Mouse (Mus musculus) hematopoietic stem cell, adult 5-6 weeks (primary cell): ENCODE data around the gene Ltf. TPM values are rescaled to one million over a fixed set of nuclear protein-coding genes. Genes with fewer than 3 reads are reported as not detected.

Source experiments
- ATAC-seq, 2 experiments: fragments of 125-278 bp in 1 of 2; replicated peaks in 1 of 2; 2 replicates each; pipeline ENCODE4 v1.8.0; 2016 to 2017; ENCODE audit warnings: inconsistent platforms in 2 of 2, mild to moderate bottlenecking in 2 of 2, moderate number of reproducible peaks in 2 of 2, low read depth in 1 of 2, moderate TSS enrichment in 1 of 2; ENCODE audit not compliant: low FRiP score in 2 of 2, poor library complexity in 2 of 2, severe bottlenecking in 2 of 2, insufficient read depth in 1 of 2, low TSS enrichment in 1 of 2
- total RNA-seq: library from RNA; stranded (forward); fragments of 172-1452, 232-1000 nt; gene quantifications from 2 replicates; pipeline ENCODE4 v1.2.3, GENCODE M21; 2017

The Ltf gene
- total RNA-seq = 273 and 662 TPM in 2 replicates

- ATAC-seq = peak; percentile 47 to 74; a peak in 3 of 4 replicates
Observed at GRCm38 (mm10) chr9:111019022-111019421, at the start of gene Ltf. Gene Ltf, plus strand, starts transcription at chr9:111019271.

GRCm38 (mm10) chr9:110979411-110979810 lies 39.7 kb upstream of the Ltf start:
- no peak for ATAC-seq

- peak in 1 of 2 experiments; percentile 17; a peak in 1 of 4 replicates for ATAC-seq
Observed at GRCm38 (mm10) chr9:110982351-110982750, 36.7 kb upstream of the Ltf start.

- no peak for ATAC-seq
Observed at GRCm38 (mm10) chr9:110984096-110984495, 35.0 kb upstream of the Ltf start.

- no peak for ATAC-seq
Observed at GRCm38 (mm10) chr9:110985541-110985940, 33.5 kb upstream of the Ltf start.

- no peak for ATAC-seq
Observed at GRCm38 (mm10) chr9:110985951-110986350, 33.1 kb upstream of the Ltf start.

GRCm38 (mm10) chr9:110987331-110987730 lies 31.7 kb upstream of the Ltf start:
- no peak for ATAC-seq

GRCm38 (mm10) chr9:110988078-110988477 lies 31.0 kb upstream of the Ltf start:
- no peak for ATAC-seq

GRCm38 (mm10) chr9:110989141-110989540 lies 29.9 kb upstream of the Ltf start:
- no peak for ATAC-seq

- ATAC-seq = no peak
Observed at GRCm38 (mm10) chr9:110989543-110989942, 29.5 kb upstream of the Ltf start.

GRCm38 (mm10) chr9:110990204-110990603 lies 28.9 kb upstream of the Ltf start, which contains the start of gene Rtp3:
Gene Rtp3, minus strand, starts transcription at chr9:110990583.
- ATAC-seq = no peak

- no peak for ATAC-seq
Observed at GRCm38 (mm10) chr9:110993281-110993709, 25.8 kb upstream of the Ltf start.

GRCm38 (mm10) chr9:110994716-110995172 lies 24.3 kb upstream of the Ltf start:
- ATAC-seq = peak; percentile 82 to 89

GRCm38 (mm10) chr9:110997245-110997644 lies 21.8 kb upstream of the Ltf start:
- peak; percentile 88 to 89 for ATAC-seq

- 0 out of 4 replicates have a peak, but pooled peaks of 1 of the 2 experiments have one; percentile 19 for ATAC-seq
Observed at GRCm38 (mm10) chr9:110999056-110999455, 20.0 kb upstream of the Ltf start.

GRCm38 (mm10) chr9:110999856-111000255 lies 19.2 kb upstream of the Ltf start:
- ATAC-seq = no peak

GRCm38 (mm10) chr9:111001621-111002020 lies 17.4 kb upstream of the Ltf start:
- ATAC-seq = no peak

- ATAC-seq = no peak
Observed at GRCm38 (mm10) chr9:111003279-111003678, 15.8 kb upstream of the Ltf start.

- ATAC-seq = peak in 1 of 2 experiments; percentile 54; a peak in 1 of 4 replicates
Observed at GRCm38 (mm10) chr9:111006544-111006943, 12.5 kb upstream of the Ltf start.
